Mouse (Mus musculus) CD4-positive helper T cell, adult 2 months (primary cell): Measurements from ENCODE around the gene Ap1m2.
A peak's percentile ranks its signal among the peaks of the same experiment; 100 is the strongest.
"Not testable (repeated sequence)": the region's sequence is repeated elsewhere in the genome, so short reads cannot be mapped to it uniquely, and the experiment has no call there.

Experiments used
- DNase-seq: peaks from one replicate; pipeline ENCODE4 v3.0.0-alpha.2; 2012; ENCODE audit warnings: low read depth, missing footprints, low spot score

The Ap1m2 gene

DNA sequence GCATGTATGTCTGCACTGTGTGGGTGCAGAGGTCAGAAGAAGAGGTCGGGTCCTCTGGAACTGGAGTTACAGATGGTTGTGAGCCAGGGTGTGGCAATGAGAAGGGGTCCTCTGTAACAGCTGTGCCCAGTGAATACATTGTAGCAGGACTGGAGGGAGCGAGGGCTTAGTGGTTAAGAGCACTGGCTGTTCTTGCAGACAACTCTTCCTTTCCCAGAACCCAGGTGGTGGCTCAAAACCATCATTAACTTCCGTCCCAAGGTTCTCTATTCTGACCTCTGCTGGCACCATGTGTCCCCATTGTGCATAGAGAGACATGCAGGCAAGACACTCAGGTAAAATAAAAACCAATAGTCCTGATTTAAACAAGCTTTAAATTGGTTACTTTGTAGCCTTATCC lies 15.4 kb upstream of the Ap1m2 start:
- no peak for DNase-seq

DNA sequence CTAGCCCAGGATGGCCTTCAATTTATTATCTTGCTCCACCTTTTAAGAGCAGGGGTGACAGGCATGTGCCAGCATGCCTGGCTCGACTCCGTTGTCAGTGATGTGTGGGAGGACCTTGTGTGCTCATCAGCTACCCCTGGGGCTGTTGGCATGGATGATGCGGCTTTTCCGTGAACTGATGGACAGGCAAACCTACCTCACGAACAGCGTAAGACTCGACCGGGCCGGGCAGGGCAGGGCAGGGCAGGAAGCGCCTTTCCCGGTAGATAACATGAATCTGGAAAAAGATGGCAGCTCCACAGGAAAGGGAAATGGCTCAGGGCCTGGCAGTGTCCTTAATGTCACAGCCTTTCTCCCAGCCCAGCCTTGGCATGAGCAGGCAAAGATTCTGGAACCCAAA lies 12.1 kb upstream of the Ap1m2 start:
- peak; percentile 44 for DNase-seq

DNA sequence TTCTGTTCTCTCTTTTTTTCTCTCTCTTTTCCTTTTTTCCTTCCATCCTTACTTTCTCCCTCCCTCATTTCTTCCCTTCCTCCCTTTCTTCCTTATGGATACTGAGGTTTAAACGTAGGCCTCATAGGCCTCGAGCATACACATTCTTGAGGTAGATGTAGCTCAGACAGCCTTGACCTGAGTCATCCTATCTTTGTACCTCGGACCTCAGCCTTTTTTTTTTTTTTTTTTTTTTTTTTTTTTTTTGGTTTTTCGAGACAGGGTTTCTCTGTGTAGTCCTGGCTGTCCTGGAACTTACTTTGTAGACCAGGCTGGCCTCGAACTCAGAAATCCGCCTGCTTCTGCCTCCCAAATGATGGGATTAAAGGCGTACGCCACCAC lies 10.8 kb upstream of the Ap1m2 start:
- DNase-seq: not testable (repeated sequence)

DNA sequence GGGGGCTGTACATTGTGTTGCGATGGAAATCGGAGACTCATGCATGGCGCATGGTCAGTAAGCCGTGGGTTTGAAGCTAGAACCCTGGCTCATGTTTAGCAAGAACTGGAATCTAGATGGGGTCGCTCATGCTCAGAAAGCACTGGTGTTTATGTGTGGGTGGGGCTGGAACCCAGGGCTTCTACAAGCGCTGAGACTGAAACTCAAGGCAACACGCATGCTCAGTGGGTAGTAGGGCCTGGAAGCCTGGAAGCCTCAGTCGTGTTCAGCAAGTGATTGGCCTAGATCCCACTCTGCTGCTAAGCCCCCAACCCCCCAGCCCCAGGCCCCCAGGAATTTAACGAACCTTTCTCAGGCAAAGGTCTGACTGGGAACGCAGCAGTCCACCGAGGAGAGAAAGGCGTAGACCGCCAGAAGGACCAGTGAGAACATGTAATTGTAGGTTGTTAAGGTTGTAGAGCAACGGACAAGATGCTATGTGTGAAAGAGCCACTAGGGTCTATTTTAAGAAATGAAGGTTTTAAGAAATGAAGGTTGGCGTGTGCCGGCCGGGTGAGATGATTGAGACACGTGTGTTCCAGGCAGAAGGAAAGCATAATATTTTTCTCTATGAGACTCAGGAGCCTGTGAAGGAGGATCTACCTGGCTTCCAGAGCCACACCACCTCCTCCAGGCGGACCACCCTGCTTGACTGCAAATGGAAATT lies 10.2 kb upstream of the Ap1m2 start:
- peak; percentile 73 for DNase-seq

- DNase-seq: peak; percentile 82
Measured at GRCm38 (mm10) chr9:21321513-21321835, 9.3 kb upstream of the Ap1m2 start.

DNA sequence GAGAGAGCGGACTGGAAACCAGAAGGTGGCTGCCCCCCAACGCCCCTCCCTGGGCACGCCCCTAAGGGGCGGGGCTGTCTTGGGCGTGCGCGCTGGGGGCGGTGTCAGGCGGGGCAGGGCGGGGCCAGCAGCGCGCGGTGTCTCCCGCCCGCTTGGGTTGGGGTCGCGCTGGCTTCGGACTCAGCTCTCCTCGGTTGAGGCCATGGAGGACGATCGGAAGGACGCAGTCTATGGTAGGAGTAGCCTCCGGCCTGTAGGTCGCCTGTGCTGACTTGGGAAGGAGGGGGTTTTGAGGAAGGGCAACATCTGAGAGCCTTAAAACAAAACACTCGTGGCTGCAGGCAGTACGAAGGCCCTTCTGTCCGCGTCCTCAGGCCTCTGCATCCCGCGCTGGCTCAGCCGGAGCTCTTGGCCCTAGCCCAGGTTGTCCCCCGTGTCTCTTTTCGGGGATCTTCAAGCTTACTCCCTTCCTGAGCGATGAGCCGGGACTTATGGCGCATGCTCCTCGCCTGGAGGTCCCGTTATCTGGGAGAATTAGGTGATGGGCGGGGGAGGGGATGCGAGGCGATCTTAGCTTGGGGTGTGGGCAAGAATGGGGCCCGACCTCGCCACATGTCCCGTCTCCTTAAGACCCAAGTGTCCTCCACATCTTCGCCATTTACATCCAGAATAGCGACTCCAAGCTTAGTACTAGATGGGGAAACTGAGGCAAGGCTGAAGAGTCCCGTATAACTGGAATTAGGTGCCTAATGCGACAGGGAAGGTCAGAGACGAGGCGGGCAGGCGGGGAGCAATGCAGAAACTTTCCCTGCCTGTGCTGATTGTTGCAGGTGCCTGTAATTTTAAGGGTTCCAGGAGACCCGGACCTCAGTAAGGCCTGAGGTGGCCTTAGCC lies 8.7 kb upstream of the Ap1m2 start, which contains the start of gene Slc44a2:
Slc44a2 (plus strand) TSS at position 80 of the 894 bp plus-strand sequence.
- DNase-seq: peak; percentile 87

- no peak for DNase-seq
Measured at GRCm38 (mm10) chr9:21320280-21320618, 8.1 kb upstream of the Ap1m2 start.

GRCm38 (mm10) chr9:21319503-21319902 lies 7.4 kb upstream of the Ap1m2 start:
- no peak for DNase-seq

GRCm38 (mm10) chr9:21318792-21319191 lies 6.7 kb upstream of the Ap1m2 start:
- DNase-seq: no peak

DNA sequence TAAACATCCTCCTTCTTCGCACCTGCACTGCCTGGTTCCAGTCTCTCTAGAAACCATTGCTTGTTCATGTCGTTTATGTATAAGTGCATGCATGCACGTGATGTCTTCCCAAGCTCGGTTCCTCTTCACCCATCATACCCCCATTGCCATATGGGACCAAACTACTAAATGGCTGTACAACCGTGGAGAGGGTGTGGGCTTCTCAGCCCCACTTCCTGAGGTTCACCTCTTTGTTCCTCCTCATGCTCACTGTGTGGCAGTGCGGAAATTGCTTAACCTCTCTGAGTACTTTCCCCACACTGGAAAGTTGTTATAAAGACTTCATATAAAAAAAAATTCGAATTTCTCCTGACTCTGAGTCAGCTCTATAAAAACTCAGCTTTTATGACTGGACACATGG lies 4.6 kb upstream of the Ap1m2 start:
- peak; percentile 64 for DNase-seq

DNA sequence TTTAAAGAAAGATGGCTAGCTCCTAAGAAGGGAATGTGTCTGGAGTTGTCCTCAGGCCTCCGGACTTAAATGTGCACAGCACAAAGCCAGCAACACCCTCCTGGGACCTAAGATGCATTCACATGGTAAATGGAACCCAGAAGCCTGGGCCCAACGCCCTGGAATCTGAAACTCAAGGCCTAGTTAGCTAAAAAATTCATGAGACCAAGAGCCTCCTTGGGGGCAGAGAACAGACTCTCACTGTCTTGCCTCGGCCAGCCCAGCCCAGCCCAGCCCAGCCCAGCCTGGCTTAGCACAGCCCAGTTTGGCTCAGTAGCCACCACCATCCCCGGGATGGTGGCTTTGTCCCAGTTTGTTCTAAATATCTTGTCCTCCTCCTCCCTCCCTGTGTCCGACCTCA lies 3.3 kb upstream of the Ap1m2 start:
- DNase-seq: no peak

DNA sequence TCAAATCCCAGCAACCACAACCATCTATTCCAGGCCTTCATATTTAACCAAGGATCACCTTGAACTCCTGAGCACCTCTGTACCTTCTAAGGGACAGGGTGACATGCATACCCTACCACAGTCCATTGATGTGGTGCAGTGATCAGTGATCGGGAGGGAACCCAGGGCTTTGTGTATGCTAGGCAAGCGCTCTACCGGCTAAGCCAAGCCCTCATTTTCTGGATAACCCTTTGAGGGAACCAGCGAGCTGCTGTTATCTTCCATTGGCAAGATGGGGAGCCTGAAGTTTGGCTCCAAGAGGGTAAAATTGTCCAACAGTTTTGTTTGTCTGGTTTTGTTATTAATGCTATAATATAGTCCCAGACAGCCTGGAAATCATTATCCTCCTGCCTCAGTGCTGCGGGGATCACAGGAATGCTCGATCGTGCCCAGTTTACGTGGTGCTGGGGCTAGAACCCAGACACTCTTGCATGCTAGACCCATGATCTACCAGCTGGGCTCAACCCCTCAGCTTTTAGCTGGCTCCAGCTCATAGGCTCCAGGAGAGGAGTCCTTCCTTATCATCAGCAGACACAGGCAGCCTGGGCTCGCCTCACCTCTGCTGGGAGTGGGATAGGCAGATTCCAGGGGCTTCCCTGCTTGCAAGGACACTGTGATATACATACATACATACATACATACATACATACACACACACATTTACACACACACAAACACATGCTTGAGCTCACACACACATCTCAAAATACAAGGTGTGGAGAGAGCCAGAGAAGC lies 2.4 kb upstream of the Ap1m2 start:
- DNase-seq: peak; percentile 3

GRCm38 (mm10) chr9:21313394-21313793 lies 1.3 kb upstream of the Ap1m2 start:
- peak; percentile 80 for DNase-seq

DNA sequence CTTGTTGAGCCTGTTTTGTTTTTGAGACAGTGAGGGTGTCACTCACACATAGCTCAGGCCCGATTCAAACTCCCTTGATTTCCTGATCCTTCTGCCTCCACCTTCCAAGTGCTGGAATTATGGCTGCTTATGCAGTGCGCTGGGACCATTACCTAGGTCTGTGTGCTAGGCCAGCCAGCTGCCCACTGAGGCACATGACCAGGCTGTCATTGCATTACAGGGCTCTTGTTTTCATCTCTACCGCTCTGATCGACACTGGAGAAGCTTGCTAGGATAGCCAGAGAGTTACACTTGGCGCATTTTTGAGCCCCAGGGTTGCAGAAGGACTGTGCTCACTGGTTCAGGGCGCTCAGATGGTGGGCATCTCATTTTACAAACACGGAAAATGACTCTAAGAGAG lies 442 bp downstream of the Ap1m2 start:
- no peak for DNase-seq

DNA sequence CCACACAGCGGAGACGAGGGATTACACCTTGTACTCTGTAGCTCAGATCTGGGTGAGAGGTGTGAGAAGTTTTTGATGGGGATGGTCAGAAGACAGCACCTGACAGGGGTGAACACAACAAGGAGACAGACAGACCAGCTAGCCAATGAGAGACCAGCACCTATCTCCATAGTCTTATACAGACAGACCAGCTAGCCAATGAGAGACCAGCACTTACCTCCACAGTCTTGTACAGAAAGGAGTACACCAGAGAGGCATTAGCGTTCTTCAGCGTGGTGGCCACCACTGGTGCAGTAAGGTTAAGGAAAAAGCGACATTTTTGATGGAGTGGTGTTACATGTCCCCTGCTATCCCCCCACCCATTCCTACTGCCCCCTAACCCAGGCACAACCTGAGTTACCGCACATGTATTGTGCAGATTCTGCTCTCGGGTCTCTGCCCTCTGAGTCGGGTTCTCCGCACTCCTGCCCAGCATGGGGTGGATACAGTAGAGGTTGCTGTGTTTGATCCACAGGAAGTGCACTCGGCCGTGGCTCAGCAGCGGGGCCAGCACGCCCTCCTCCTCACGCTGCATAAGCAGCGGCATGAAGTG lies 2.9 kb downstream of the Ap1m2 start:
- DNase-seq: peak; percentile 91

DNA sequence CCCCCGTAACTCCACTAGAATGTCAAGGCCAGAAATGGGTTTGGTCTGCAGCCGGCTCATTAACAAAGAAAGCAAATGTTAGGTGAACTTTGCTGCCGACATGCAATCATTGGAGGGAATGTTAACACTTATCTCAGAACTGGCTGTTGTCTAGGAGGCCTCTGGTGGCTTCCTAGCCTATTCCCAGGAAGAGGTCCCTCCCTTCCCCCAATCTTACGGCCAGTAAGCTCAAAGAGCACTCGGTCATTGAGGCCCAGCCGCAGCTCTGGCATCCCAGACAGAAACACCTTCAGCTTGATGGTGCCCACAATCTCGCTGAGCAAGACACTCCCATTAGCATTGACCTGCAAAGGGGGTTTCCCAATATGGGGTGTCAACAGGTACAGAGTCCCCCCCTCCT lies 7.1 kb downstream of the Ap1m2 start:
- DNase-seq: peak; percentile 7

- DNase-seq: no peak
Measured at GRCm38 (mm10) chr9:21299014-21299413, 13.1 kb downstream of the Ap1m2 start.

DNA sequence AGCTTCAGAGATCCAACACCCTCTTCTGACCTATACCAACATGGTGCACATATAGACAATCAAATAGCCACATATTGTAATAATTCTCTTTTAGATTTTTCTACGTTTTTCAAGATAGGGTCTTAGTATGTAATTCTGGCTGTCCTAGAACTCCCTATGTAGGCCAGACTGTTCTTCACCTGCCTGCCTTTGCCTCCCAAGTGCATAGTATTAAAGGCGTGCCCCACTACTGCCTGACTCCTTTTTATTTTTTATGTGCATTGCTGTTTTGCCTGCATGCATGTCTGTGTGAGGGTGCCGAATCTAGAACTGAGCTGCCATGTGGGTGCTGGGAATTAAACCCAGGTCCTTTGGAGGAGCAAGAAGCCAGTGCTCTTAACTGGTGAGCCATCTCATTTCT lies 19.9 kb downstream of the Ap1m2 start:
- DNase-seq: no peak

GRCm38 (mm10) chr9:21291868-21292267 lies 20.3 kb downstream of the Ap1m2 start:
- DNase-seq: not testable (repeated sequence)

DNA sequence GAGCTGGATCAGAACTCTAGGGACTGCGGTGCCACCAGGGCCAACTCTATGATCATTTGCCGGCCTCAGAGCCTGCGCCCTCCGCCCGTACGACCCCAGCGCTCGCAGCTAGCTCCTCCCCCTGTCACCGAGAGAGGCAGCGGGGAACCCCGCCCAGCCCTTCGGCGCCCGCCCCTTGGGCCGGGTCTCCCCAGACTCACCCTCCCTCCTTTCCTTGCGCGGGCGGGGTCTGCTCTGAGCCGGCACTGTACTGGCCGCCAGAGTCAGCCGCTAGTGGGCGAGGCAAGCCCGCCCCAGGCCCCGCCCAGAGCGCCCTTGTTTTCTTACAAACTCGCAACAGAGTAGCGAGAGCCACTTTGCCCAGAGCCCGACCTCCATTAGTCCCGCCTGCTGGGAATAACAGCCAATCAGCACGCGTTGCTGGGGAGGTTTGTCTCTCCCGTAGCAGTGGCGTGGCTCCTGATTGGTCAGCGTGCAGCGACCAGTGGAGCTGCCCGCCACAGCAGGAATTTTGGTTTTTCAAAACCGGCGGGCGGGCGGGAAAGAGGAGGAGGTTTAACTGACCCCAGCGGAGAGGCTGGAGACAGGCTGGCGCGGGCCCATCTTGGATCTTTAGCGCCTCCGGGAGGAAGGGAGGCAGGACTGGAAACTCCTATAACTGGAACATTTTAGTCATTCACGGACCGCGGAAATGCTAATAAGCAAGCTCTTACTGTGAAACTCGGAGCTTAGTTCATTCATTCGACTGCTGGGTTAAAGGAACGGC lies 20.9 kb downstream of the Ap1m2 start, which contains the start of gene Cdkn2d:
Cdkn2d (minus strand) TSS at position 386 of the 766 bp plus-strand sequence.
- peak; percentile 100 for DNase-seq

DNA sequence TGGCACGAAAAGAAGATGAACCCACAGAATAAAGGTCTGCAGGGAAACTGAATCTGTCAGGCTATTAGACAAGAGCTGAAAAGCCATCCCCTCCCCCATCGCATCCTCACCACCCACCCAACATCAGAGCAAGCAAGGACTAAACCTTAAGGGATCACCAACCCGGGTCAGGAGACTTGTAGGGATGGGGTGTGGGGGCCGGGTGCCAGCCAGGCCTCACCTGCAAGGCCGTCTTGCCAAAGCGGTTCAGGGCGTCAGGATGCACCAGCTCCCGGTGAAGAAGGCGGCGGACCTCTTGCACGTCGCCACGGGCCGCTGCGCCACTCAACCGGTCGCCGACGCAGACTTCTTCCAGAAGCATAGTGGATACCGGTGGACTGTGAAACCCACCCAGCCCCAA lies 21.5 kb downstream of the Ap1m2 start:
- no peak for DNase-seq
